Mouse (Mus musculus): ENCODE data around the gene Dag1. TPM values are rescaled to one million over a fixed set of nuclear protein-coding genes. Genes with fewer than 3 reads are reported as not detected.

Gene Dag1
- polyA plus RNA-seq, 1 experiment from 2014 or later = 60.4 TPM

- peak overlapping the region; percentile 35; the same call in 1 of the 2 replicates for H3K27ac ChIP-seq
- WGBS = 80% methylated on average over 10 of the region's 10 CpGs
- H3K27me3 ChIP-seq = no peaks in the 10 kb centered on the region
These were observed 94.0 kb downstream of the Dag1 start for GRCm38 (mm10) chr9:108169751-108170150.

GRCm38 (mm10) chr9:108165143-108165542, 98.6 kb downstream of the Dag1 start:
- Histone ChIP-seq H3K9ac (no peak overlapping the region), H3K4me2 (no peak overlapping the region), H3K4me3 (no peak overlapping the region), H3K36me3 (peaks cover 5% of the 10 kb centered on the region; the same call in 1 of the 2 replicates), H3K4me1 (replicated peaks) (peaks cover 6% of the 10 kb centered on the region), H3K27ac (no peak overlapping the region), H3K9me3 (0 out of 2 replicates have a peak, but pooled peaks cover 5% of the 10 kb centered on the region), H3K27me3 (no peaks in the 10 kb centered on the region)
- ATAC-seq (ENCODE audit: low FRiP score) = no peak
- WGBS = 39% methylated on average over 8 of the region's 8 CpGs

More at GRCm38 (mm10) chr9:108169751-108170150, 94.0 kb downstream of the Dag1 start:
- peaks cover 23% of the 10 kb centered on the region for H3K4me1 ChIP-seq (replicated peaks)
- peaks cover 5% of the 10 kb centered on the region; the same call in 1 of the 2 replicates for H3K36me3 ChIP-seq
- no peak overlapping the region for H3K9ac ChIP-seq
- H3K4me3 ChIP-seq = no peak overlapping the region
- no peak for ATAC-seq (ENCODE audit: low FRiP score)
- no peak overlapping the region for H3K4me2 ChIP-seq
- H3K9me3 ChIP-seq = 0 out of 2 replicates have a peak, but pooled peaks cover 5% of the 10 kb centered on the region

- Histone ChIP-seq H3K27ac (no peak overlapping the region), H3K4me3 (no peak overlapping the region), H3K27me3 (no peaks in the 10 kb centered on the region), H3K9me3 (0 out of 2 replicates have a peak, but pooled peaks cover 5% of the 10 kb centered on the region), H3K36me3 (peaks cover 2% of the 10 kb centered on the region; the same call in 1 of the 2 replicates), H3K4me1 (replicated peaks) (no peaks in the 10 kb centered on the region; the same call in 1 of the 2 replicates), H3K4me2 (no peak overlapping the region), H3K9ac (no peak overlapping the region)
- 81% methylated on average over 16 of the region's 16 CpGs for WGBS
- ATAC-seq (ENCODE audit: low FRiP score) = no peak
These were observed 100.0 kb downstream of the Dag1 start for GRCm38 (mm10) chr9:108163646-108164284.

- ATAC-seq (ENCODE audit: low FRiP score) = no peak
- H3K4me3 ChIP-seq = no peak overlapping the region
- no peak overlapping the region for H3K27ac ChIP-seq
- H3K4me2 ChIP-seq = no peak overlapping the region
- WGBS = 84% methylated on average over 7 of the region's 7 CpGs
- H3K9me3 ChIP-seq = no peaks in the 10 kb centered on the region
- H3K36me3 ChIP-seq = peaks cover 8% of the 10 kb centered on the region
- no peak overlapping the region for H3K9ac ChIP-seq
- H3K27me3 ChIP-seq = no peaks in the 10 kb centered on the region
- no peaks in the 10 kb centered on the region; the same call in 1 of the 2 replicates for H3K4me1 ChIP-seq (replicated peaks)
These were observed 105.9 kb downstream of the Dag1 start for GRCm38 (mm10) chr9:108157891-108158290.

GRCm38 (mm10) chr9:108157451-108157850, 106.3 kb downstream of the Dag1 start:
- H3K9me3 ChIP-seq = no peaks in the 10 kb centered on the region
- H3K9ac ChIP-seq = no peak overlapping the region
- no peak for ATAC-seq (ENCODE audit: low FRiP score)
- peaks cover 8% of the 10 kb centered on the region for H3K36me3 ChIP-seq
- H3K4me1 ChIP-seq (replicated peaks) = no peaks in the 10 kb centered on the region; the same call in 1 of the 2 replicates
- 93% methylated on average over 6 of the region's 6 CpGs for WGBS
- no peak overlapping the region for H3K4me2 ChIP-seq
- no peaks in the 10 kb centered on the region for H3K27me3 ChIP-seq
- no peak overlapping the region for H3K4me3 ChIP-seq
- no peak overlapping the region for H3K27ac ChIP-seq

GRCm38 (mm10) chr9:108156786-108157185, 107.0 kb downstream of the Dag1 start:
- Histone ChIP-seq H3K27ac (no peak overlapping the region), H3K9me3 (0 out of 2 replicates have a peak, but pooled peaks cover 4% of the 10 kb centered on the region), H3K36me3 (peaks cover 14% of the 10 kb centered on the region), H3K4me3 (no peak overlapping the region), H3K27me3 (no peaks in the 10 kb centered on the region), H3K4me1 (replicated peaks) (no peaks in the 10 kb centered on the region; the same call in 1 of the 2 replicates), H3K4me2 (no peak overlapping the region), H3K9ac (no peak overlapping the region)
- 91% methylated on average over 5 of the region's 5 CpGs for WGBS
- ATAC-seq (ENCODE audit: low FRiP score) = no peak

GRCm38 (mm10) chr9:108154814-108155213, 108.9 kb downstream of the Dag1 start:
- H3K9ac ChIP-seq = no peak overlapping the region
- WGBS = 96% methylated on average over 12 of the region's 12 CpGs
- ATAC-seq (ENCODE audit: low FRiP score) = no peak
- H3K4me2 ChIP-seq = no peak overlapping the region
- H3K36me3 ChIP-seq = peaks cover 20% of the 10 kb centered on the region
- H3K4me1 ChIP-seq (replicated peaks) = peaks cover 2% of the 10 kb centered on the region; the same call in 1 of the 2 replicates
- 0 out of 2 replicates have a peak, but pooled peaks cover 4% of the 10 kb centered on the region for H3K9me3 ChIP-seq
- H3K27ac ChIP-seq = no peak overlapping the region
- H3K4me3 ChIP-seq = no peak overlapping the region
- H3K27me3 ChIP-seq = no peaks in the 10 kb centered on the region

Other genes starting within 250 kb of the Dag1 start
- 20.1 and 21.1 TPM in 2 replicates for gene Gmppb, start 214.7 kb downstream of the Dag1 start, polyA plus RNA-seq (2015; fragmentation: Nextera tagmentation; extraction: Ambion mirVana)
- 3.1 and 3.4 TPM in 2 replicates for gene Amigo3, start 210.8 kb downstream of the Dag1 start, polyA plus RNA-seq (2015; fragmentation: Nextera tagmentation; extraction: Ambion mirVana)
- gene Mst1, start 183.5 kb downstream of the Dag1 start, polyA plus RNA-seq (2015; fragmentation: Nextera tagmentation; extraction: Ambion mirVana) = not detected in 2 replicates
- 42.8 and 43.1 TPM in 2 replicates for gene Rnf123, start 180.6 kb downstream of the Dag1 start, polyA plus RNA-seq (2015; fragmentation: Nextera tagmentation; extraction: Ambion mirVana)
- 57.7 and 57.8 TPM in 2 replicates for gene Apeh, start 169.4 kb downstream of the Dag1 start, polyA plus RNA-seq (2015; fragmentation: Nextera tagmentation; extraction: Ambion mirVana)
- gene Bsn, start 73.6 kb downstream of the Dag1 start, polyA plus RNA-seq (2015; fragmentation: Nextera tagmentation; extraction: Ambion mirVana) = 8.3 and 8.7 TPM in 2 replicates
- 135 and 143 TPM in 2 replicates for gene Nicn1, start 26.5 kb upstream of the Dag1 start, polyA plus RNA-seq (2015; fragmentation: Nextera tagmentation; extraction: Ambion mirVana)
- 32.1 and 33.3 TPM in 2 replicates for gene Amt, start 32.9 kb upstream of the Dag1 start, polyA plus RNA-seq (2015; fragmentation: Nextera tagmentation; extraction: Ambion mirVana)
- 279 and 287 TPM in 2 replicates for gene Rhoa, start 42.2 kb upstream of the Dag1 start, polyA plus RNA-seq (2015; fragmentation: Nextera tagmentation; extraction: Ambion mirVana)
- 55.0 and 63.3 TPM in 2 replicates for gene Tcta, start 42.2 kb upstream of the Dag1 start, polyA plus RNA-seq (2015; fragmentation: Nextera tagmentation; extraction: Ambion mirVana)
- 503 and 518 TPM in 2 replicates for gene Gpx1, start 74.9 kb upstream of the Dag1 start, polyA plus RNA-seq (2015; fragmentation: Nextera tagmentation; extraction: Ambion mirVana)
- 125 and 141 TPM in 2 replicates for gene Usp4, start 83.9 kb upstream of the Dag1 start, polyA plus RNA-seq (2015; fragmentation: Nextera tagmentation; extraction: Ambion mirVana)
- 1.7 and 2.3 TPM in 2 replicates for gene 1700102P08Rik, start 128.8 kb upstream of the Dag1 start, polyA plus RNA-seq (2015; fragmentation: Nextera tagmentation; extraction: Ambion mirVana)
- 1.0 and 1.2 TPM in 2 replicates for gene Ccdc36, start 164.5 kb upstream of the Dag1 start, polyA plus RNA-seq (2015; fragmentation: Nextera tagmentation; extraction: Ambion mirVana)
- gene BC048562, start 172.5 kb upstream of the Dag1 start, polyA plus RNA-seq (2015; fragmentation: Nextera tagmentation; extraction: Ambion mirVana) = not detected in 2 replicates
- 58.0 and 59.4 TPM in 2 replicates for gene Ccdc71, start 196.6 kb upstream of the Dag1 start, polyA plus RNA-seq (2015; fragmentation: Nextera tagmentation; extraction: Ambion mirVana)
- 66.4 and 69.1 TPM in 2 replicates for gene Klhdc8b, start 197.6 kb upstream of the Dag1 start, polyA plus RNA-seq (2015; fragmentation: Nextera tagmentation; extraction: Ambion mirVana)
- gene Lamb2, start 215.8 kb upstream of the Dag1 start, polyA plus RNA-seq (2015; fragmentation: Nextera tagmentation; extraction: Ambion mirVana) = 20.9 and 21.6 TPM in 2 replicates
- 71.9 and 74.1 TPM in 2 replicates for gene Usp19, start 226.6 kb upstream of the Dag1 start, polyA plus RNA-seq (2015; fragmentation: Nextera tagmentation; extraction: Ambion mirVana)
- gene Qars, start 243.7 kb upstream of the Dag1 start, polyA plus RNA-seq (2015; fragmentation: Nextera tagmentation; extraction: Ambion mirVana) = 71.5 and 77.8 TPM in 2 replicates